Mouse (Mus musculus) liver, postnatal 0 days (tissue): ENCODE measurements at regions not wholly inside any gene's neighbourhood (a gene's known extent, or its start where the extent isn't known, plus 50 kb on each side); places are given as distances from the start of the nearest gene placed in this dataset.

Experiments
- ATAC-seq: fragments of 200-750 bp; cut with Nextera tagmentation; 2 replicates; pipeline ENCODE4 v1.8.0; 2017; ENCODE audit warnings: mild to moderate bottlenecking, moderate library complexity
- DNase-seq: peaks from one replicate; pipeline ENCODE4 v3.0.0-alpha.2; 2016
- H3K27ac ChIP-seq: fragments of 300-500 bp; sonication (generic); 2 replicates; pipeline ENCODE4 v1.5.1; 2014; ENCODE audit warnings: antibody characterized with exemption, moderate library complexity, mild to moderate bottlenecking, low read depth
- H3K27me3 ChIP-seq: fragments of 300-500 bp; sonication (generic); 2 replicates; pipeline ENCODE4 v1.6.1; 2014; ENCODE audit warnings: low read length, control low read depth, mixed read lengths; ENCODE audit not compliant: insufficient read depth
- H3K36me3 ChIP-seq: fragments of 300-500 bp; sonication (generic); replicated peaks from 2 replicates; pipeline ENCODE4 v1.6.1; 2014; ENCODE audit warnings: mild to moderate bottlenecking, control low read depth, low read length, moderate library complexity, mixed read lengths; ENCODE audit not compliant: insufficient read depth
- H3K4me1 ChIP-seq: fragments of 300-500 bp; sonication (generic); 2 replicates; pipeline ENCODE4 v1.6.1; 2014; ENCODE audit warnings: antibody characterized with exemption, mild to moderate bottlenecking, control low read depth; ENCODE audit not compliant: insufficient read depth
- H3K4me2 ChIP-seq: fragments of 300-500 bp; sonication (generic); 2 replicates; pipeline ENCODE4 v1.6.1; 2014; ENCODE audit warnings: low read depth, mild to moderate bottlenecking, low read length, moderate library complexity, mixed read lengths
- H3K4me3 ChIP-seq: fragments of 300-500 bp; sonication (generic); 2 replicates; pipeline ENCODE4 v1.5.1; 2014; ENCODE audit warnings: low read depth, low read length
- H3K9ac ChIP-seq: fragments of 300-500 bp; sonication (generic); replicated peaks from 2 replicates; pipeline ENCODE4 v1.6.1; 2014; ENCODE audit warnings: mild to moderate bottlenecking, moderate library complexity
- H3K9me3 ChIP-seq: fragments of 300-500 bp; sonication (generic); 2 replicates; pipeline ENCODE4 v1.6.1; 2016; ENCODE audit warnings: mild to moderate bottlenecking, control low read depth, low read length, mixed read lengths
- CTCF ChIP-seq: sonication (generic); IDR thresholded peaks from 2 replicates; pipeline ENCODE4 v1.5.1; 2016; ENCODE audit warnings: antibody characterized with exemption, low read depth
- EP300 ChIP-seq: IDR thresholded peaks from 2 replicates; pipeline ENCODE4 v1.6.1; 2016; ENCODE audit warnings: antibody characterized with exemption, low read depth, mild to moderate bottlenecking
- WGBS: fragments of 180-500 bp; shearing (Covaris S2); extraction: QIAGEN DNeasy Blood & Tissue Kit; methylation state at CpG from one replicate; pipeline ENCODE4 v1.1.7; 2014; ENCODE audit not compliant: insufficient replicate concordance; 5-methylcytosine and 5-hydroxymethylcytosine counted together

- ATAC-seq: no peak
- no peak overlapping the region for H3K27ac ChIP-seq
- no peaks in the 10 kb centered on the region for H3K9me3 ChIP-seq
- no peak overlapping the region for H3K4me2 ChIP-seq
- no peak overlapping the region for H3K9ac ChIP-seq
- no peaks in the 10 kb centered on the region for H3K27me3 ChIP-seq
- no peaks in the 10 kb centered on the region for H3K4me1 ChIP-seq
- TF ChIP-seq EP300: no peak
- TF ChIP-seq CTCF: no peak
- no peaks in the 10 kb centered on the region for H3K36me3 ChIP-seq
- WGBS: 64% methylated on average over 10 of the region's 10 CpGs
- no peak overlapping the region for H3K4me3 ChIP-seq
- no peak for DNase-seq
These were observed 109.6 kb upstream of the Phactr1 start for GRCm38 (mm10) chr13:42570600-42571348.

DNA sequence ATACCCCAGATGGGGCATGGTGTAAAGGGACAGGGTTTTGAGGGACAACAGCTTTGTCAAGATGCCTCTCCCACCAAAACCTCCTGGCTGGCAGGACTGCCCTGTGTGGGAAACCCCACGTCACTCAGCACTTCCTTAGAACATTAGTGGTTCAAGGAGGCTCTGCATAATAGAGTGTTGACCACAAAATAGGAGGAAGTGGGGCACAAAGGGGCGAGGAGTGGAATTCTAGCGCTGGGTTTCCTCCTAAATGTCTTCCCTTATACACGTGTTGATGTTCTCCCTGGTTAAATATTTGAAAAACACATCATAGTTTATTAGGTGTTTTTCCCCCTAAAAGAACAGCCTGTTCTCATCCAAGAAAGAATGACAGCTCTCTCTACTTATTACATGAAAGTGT, 106.2 kb upstream of the Phactr1 start:
- H3K4me2 ChIP-seq: no peak overlapping the region
- WGBS: 17% methylated on average over 4 of the region's 4 CpGs
- no peak for ATAC-seq
- DNase-seq: no peak
- no peak for TF ChIP-seq EP300
- no peak for TF ChIP-seq CTCF
- no peaks in the 10 kb centered on the region for H3K9me3 ChIP-seq
- H3K27me3 ChIP-seq: no peaks in the 10 kb centered on the region
- no peak overlapping the region for H3K9ac ChIP-seq
- no peak overlapping the region for H3K4me3 ChIP-seq
- H3K27ac ChIP-seq: no peak overlapping the region
- no peaks in the 10 kb centered on the region for H3K36me3 ChIP-seq
- H3K4me1 ChIP-seq: no peaks in the 10 kb centered on the region

DNA sequence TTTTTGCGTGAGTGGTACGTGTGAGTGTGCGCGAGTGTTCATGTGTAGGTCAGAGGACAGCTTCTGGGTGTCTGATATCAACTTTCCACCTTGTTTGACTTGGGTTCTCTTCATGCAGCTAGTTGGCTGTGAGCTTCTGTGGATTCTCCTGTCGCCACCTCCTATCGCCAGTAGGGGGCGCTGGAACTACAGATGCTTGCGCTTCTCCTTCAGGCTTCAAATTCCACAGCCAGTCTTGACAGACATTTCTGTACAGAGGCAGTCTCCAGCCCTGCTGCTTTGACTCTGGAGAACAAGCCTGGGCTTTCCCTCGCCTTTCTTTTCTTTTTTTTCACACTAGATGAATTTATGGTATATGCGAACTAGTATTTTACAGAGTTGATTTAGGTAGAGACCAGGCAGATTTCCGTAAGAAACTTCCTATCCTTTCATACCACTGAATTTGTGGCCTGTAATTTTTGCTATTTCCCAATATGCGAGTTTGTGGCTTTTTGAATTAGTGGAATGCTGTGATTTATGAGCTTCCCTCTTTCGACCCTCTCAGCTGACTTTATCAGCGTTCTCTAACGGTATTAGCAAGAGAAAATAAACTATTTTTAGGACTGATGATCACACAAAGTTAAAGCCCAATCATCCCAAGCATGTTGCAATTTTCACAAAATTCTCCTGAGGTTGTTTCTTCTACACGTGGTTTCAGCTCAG, 104.5 kb upstream of the Phactr1 start:
- no peaks in the 10 kb centered on the region for H3K36me3 ChIP-seq
- no peak overlapping the region for H3K27ac ChIP-seq
- no peaks in the 10 kb centered on the region for H3K27me3 ChIP-seq
- H3K4me2 ChIP-seq: no peak overlapping the region
- peak; percentile 59 for DNase-seq
- peak; percentile 87 for TF ChIP-seq CTCF
- TF ChIP-seq EP300: no peak
- no peak overlapping the region for H3K4me3 ChIP-seq
- H3K9ac ChIP-seq: no peak overlapping the region
- 20% methylated on average over 16 of the region's 16 CpGs for WGBS
- H3K4me1 ChIP-seq: no peaks in the 10 kb centered on the region
- no peaks in the 10 kb centered on the region for H3K9me3 ChIP-seq
- no peak for ATAC-seq

- no peak overlapping the region for H3K4me2 ChIP-seq
- no peaks in the 10 kb centered on the region for H3K36me3 ChIP-seq
- H3K27me3 ChIP-seq: no peaks in the 10 kb centered on the region
- H3K9me3 ChIP-seq: no peaks in the 10 kb centered on the region
- WGBS: 51% methylated on average over 3 of the region's 3 CpGs
- TF ChIP-seq EP300 (no peak), CTCF (no peak)
- H3K4me1 ChIP-seq: no peaks in the 10 kb centered on the region
- no peak overlapping the region for H3K27ac ChIP-seq
- no peak for ATAC-seq
- no peak for DNase-seq
- H3K9ac ChIP-seq: no peak overlapping the region
- H3K4me3 ChIP-seq: no peak overlapping the region
These were observed 101.0 kb upstream of the Phactr1 start for GRCm38 (mm10) chr13:42579471-42579870.

- no peak overlapping the region for H3K4me3 ChIP-seq
- no peaks in the 10 kb centered on the region for H3K36me3 ChIP-seq
- no peak overlapping the region for H3K9ac ChIP-seq
- H3K27me3 ChIP-seq: no peaks in the 10 kb centered on the region
- no peaks in the 10 kb centered on the region for H3K9me3 ChIP-seq
- H3K4me1 ChIP-seq: no peaks in the 10 kb centered on the region
- no peak overlapping the region for H3K27ac ChIP-seq
- no peak for ATAC-seq
- no peak overlapping the region for H3K4me2 ChIP-seq
- TF ChIP-seq EP300 (no peak), CTCF (peak; percentile 26; the same call in 1 of the 2 replicates)
- DNase-seq: no peak
- WGBS: 64% methylated on average over 2 of the region's 2 CpGs
These were observed 91.3 kb upstream of the Phactr1 start for GRCm38 (mm10) chr13:42589136-42589535.

DNA sequence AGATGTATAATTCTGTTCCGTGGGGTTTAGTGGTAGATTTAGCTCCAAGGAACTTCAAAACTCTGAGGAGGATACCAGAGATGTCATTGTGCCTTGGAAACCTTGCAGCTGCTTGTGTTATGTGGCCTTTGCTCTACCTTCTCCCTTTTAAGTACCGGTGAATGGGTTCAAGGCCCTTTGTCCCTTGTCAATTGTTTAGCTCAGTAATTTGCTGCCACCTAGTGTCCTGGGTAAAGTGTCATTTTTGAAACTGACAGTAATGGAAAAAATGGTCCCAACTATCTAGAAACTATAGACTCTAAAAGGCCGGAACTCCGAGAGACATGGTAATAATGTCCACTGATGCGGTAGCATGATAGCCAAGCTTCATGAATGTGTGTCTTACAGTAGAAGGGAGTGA, 90.8 kb upstream of the Phactr1 start:
- H3K9me3 ChIP-seq: no peaks in the 10 kb centered on the region
- H3K4me2 ChIP-seq: no peak overlapping the region
- WGBS: 62% methylated on average over 5 of the region's 5 CpGs
- TF ChIP-seq CTCF (peak; percentile 60), EP300 (no peak)
- no peaks in the 10 kb centered on the region for H3K4me1 ChIP-seq
- no peak overlapping the region for H3K4me3 ChIP-seq
- no peaks in the 10 kb centered on the region for H3K27me3 ChIP-seq
- no peak overlapping the region for H3K27ac ChIP-seq
- no peaks in the 10 kb centered on the region for H3K36me3 ChIP-seq
- H3K9ac ChIP-seq: no peak overlapping the region
- ATAC-seq (no peak), DNase-seq (no peak)
